Mouse (Mus musculus) liver, adult 2 months (tissue): ENCODE results near the gene Myh10. TPM values are rescaled to one million over a fixed set of nuclear protein-coding genes. Genes with fewer than 3 reads are reported as not detected.

Experiments used
- DNase-seq: peaks from one replicate; pipeline ENCODE4 v3.0.0-alpha.2; 2011; ENCODE audit warnings: low read depth, low spot score; ENCODE audit errors: extremely low read depth
- H3K27ac ChIP-seq: fragments of 200-500 bp; replicated peaks from 2 replicates; pipeline ENCODE4 v1.5.1; 2012; ENCODE audit warnings: low read depth, mild to moderate bottlenecking, control low read depth, inconsistent platforms, low read length; ENCODE audit not compliant: insufficient read depth
- H3K27me3 ChIP-seq: fragments of 200-500 bp; 2 replicates; pipeline ENCODE4 v1.6.1; 2012; ENCODE audit warnings: mild to moderate bottlenecking, moderate library complexity, low read length, inconsistent platforms; ENCODE audit not compliant: control insufficient read depth, insufficient read depth
- H3K36me3 ChIP-seq: fragments of 200-500 bp; 2 replicates; pipeline ENCODE4 v1.6.1; 2012; ENCODE audit warnings: low read length, inconsistent platforms; ENCODE audit not compliant: control insufficient read depth, insufficient read depth
- H3K4me1 ChIP-seq: fragments of 200-500 bp; 2 replicates; pipeline ENCODE4 v1.6.1; 2011; ENCODE audit warnings: low read length; ENCODE audit not compliant: control insufficient read depth, insufficient read depth
- H3K4me3 ChIP-seq: fragments of 200-500 bp; 2 replicates; pipeline ENCODE4 v1.5.1; 2011; ENCODE audit warnings: low read depth, mild to moderate bottlenecking, control low read depth, low read length, moderate library complexity; ENCODE audit not compliant: insufficient read depth
- H3K79me2 ChIP-seq: fragments of 200-500 bp; 2 replicates; pipeline ENCODE4 v1.6.1; 2012; ENCODE audit warnings: inconsistent platforms, mild to moderate bottlenecking, low read length, moderate library complexity; ENCODE audit not compliant: control insufficient read depth, insufficient read depth
- H3K9ac ChIP-seq: fragments of 200-500 bp; 2 replicates; pipeline ENCODE4 v1.6.1; 2012; ENCODE audit warnings: low read depth, mild to moderate bottlenecking, control low read depth, inconsistent platforms, low read length
- CTCF ChIP-seq: fragments of 200-500 bp; IDR thresholded peaks from 2 replicates; pipeline ENCODE4 v1.5.1; 2011; ENCODE audit warnings: low read depth, low read length, control low read depth
- POLR2A ChIP-seq: fragments of 200-500 bp; IDR thresholded peaks from 2 replicates; pipeline ENCODE4 v1.6.1; 2011; ENCODE audit warnings: low read length, control low read depth; ENCODE audit not compliant: insufficient read depth; ENCODE audit errors: extremely low read depth
- WGBS: fragments of 180-500 bp; shearing (Covaris S2); methylation state at CpG from one replicate; pipeline ENCODE4 v1.1.7; 2018; 5-methylcytosine and 5-hydroxymethylcytosine counted together
- polyA plus RNA-seq: library from polyadenylated mRNA; depleted of rRNA; stranded (reverse); fragments of >200 nt; gene quantifications from 2 replicates; pipeline ENCODE4 v1.2.3, GENCODE M21; 2012
- total RNA-seq: library from RNA; depleted of rRNA; stranded (reverse); fragments of >200 nt; gene quantifications from 2 replicates; pipeline ENCODE4 v1.2.3, GENCODE M21; 2014

Myh10 gene
- total and polyA plus RNA-seq, 2 experiments, result 4.4 to 7.5 TPM

GRCm38 (mm10) chr11:68745374-68746200, 54.2 kb downstream of the Myh10 start:
- TF ChIP-seq CTCF (no peak), POLR2A (no peak)
- no peak for DNase-seq
- no peaks in the 10 kb centered on the region for H3K36me3 ChIP-seq
- no peaks in the 10 kb centered on the region for H3K4me1 ChIP-seq
- no peaks in the 10 kb centered on the region for H3K79me2 ChIP-seq
- H3K4me3 ChIP-seq, result peak overlapping the region; percentile 19; the same call in 1 of the 2 replicates
- no peak overlapping the region for H3K27ac ChIP-seq
- WGBS, result 91% methylated on average over 16 of the region's 16 CpGs
- no peak overlapping the region for H3K9ac ChIP-seq
- H3K27me3 ChIP-seq, result no peaks in the 10 kb centered on the region

- no peak overlapping the region for H3K4me3 ChIP-seq
- no peaks in the 10 kb centered on the region for H3K79me2 ChIP-seq
- no peak overlapping the region for H3K9ac ChIP-seq
- TF ChIP-seq CTCF (no peak), POLR2A (no peak)
- H3K36me3 ChIP-seq, result no peaks in the 10 kb centered on the region
- no peak for DNase-seq
- no peaks in the 10 kb centered on the region for H3K27me3 ChIP-seq
- H3K27ac ChIP-seq, result no peak overlapping the region
- 96% methylated on average over 5 of the region's 5 CpGs for WGBS
- H3K4me1 ChIP-seq, result no peaks in the 10 kb centered on the region
These were observed 56.8 kb downstream of the Myh10 start for GRCm38 (mm10) chr11:68748121-68748520.

- no peaks in the 10 kb centered on the region for H3K36me3 ChIP-seq
- no peak overlapping the region for H3K4me3 ChIP-seq
- H3K4me1 ChIP-seq, result peaks cover 1% of the 10 kb centered on the region; the same call in 1 of the 2 replicates
- TF ChIP-seq POLR2A (no peak), CTCF (no peak)
- H3K27ac ChIP-seq, result no peak overlapping the region
- DNase-seq, result no peak
- H3K27me3 ChIP-seq, result no peaks in the 10 kb centered on the region
- no peak overlapping the region for H3K9ac ChIP-seq
- H3K79me2 ChIP-seq, result no peaks in the 10 kb centered on the region
- 64% methylated on average over 2 of the region's 2 CpGs for WGBS
These were observed 58.8 kb downstream of the Myh10 start for GRCm38 (mm10) chr11:68750206-68750605.

- 85% methylated on average over 8 of the region's 8 CpGs for WGBS
- no peaks in the 10 kb centered on the region for H3K79me2 ChIP-seq
- H3K4me3 ChIP-seq, result no peak overlapping the region
- peaks cover 1% of the 10 kb centered on the region; the same call in 1 of the 2 replicates for H3K4me1 ChIP-seq
- H3K36me3 ChIP-seq, result no peaks in the 10 kb centered on the region
- TF ChIP-seq POLR2A (no peak), CTCF (peak; percentile 53)
- DNase-seq, result no peak
- H3K27ac ChIP-seq, result no peak overlapping the region
- no peaks in the 10 kb centered on the region for H3K27me3 ChIP-seq
- H3K9ac ChIP-seq, result no peak overlapping the region
These were observed 59.6 kb downstream of the Myh10 start for GRCm38 (mm10) chr11:68750938-68751337.

- H3K27ac ChIP-seq, result no peak overlapping the region
- H3K79me2 ChIP-seq, result no peaks in the 10 kb centered on the region
- H3K4me3 ChIP-seq, result no peak overlapping the region
- H3K9ac ChIP-seq, result no peak overlapping the region
- H3K27me3 ChIP-seq, result no peaks in the 10 kb centered on the region
- peaks cover 1% of the 10 kb centered on the region; the same call in 1 of the 2 replicates for H3K4me1 ChIP-seq
- DNase-seq, result no peak
- TF ChIP-seq POLR2A, result no peak
- TF ChIP-seq CTCF, result no peak
- WGBS, result 27% methylated on average over 7 of the region's 7 CpGs
- no peaks in the 10 kb centered on the region for H3K36me3 ChIP-seq
These were observed 62.9 kb downstream of the Myh10 start for GRCm38 (mm10) chr11:68754283-68754682.
